ENCODE assay signal across 16 mouse cellular contexts in the genomic region with DNA sequence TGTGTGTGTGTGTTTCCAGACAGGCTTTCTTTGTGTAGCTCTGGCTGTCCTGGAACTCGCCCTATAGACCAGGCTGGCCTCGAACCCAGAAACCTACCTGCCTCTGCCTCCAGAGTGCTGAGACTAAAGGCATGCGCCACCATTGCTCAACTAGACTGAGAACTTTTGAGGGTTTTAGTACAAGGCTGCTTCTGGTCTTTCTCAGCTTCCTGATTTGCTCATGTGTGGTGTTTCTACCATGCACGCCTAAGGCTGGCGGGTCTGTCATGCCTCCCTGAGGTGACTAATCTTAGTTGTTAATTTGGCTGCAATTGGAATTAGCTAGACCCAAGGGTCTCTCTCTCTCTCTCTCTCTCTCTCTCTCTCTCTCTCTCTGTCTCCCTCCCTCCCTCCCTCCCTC.
A peak's percentile ranks its signal among the peaks of the same experiment; 100 is the strongest.
DNase-seq lines count a peak whose midpoint lies in the region; ATAC-seq and TF ChIP-seq lines count a peak whose summit lies in the region.
"Had no signal": no experiment of that assay in that cellular context is flagged by ENCODE, and none has a peak within 500 bp of the region (broad histone marks: within the 10 kb centered on the region; RNA-seq: fewer than 3 reads in every experiment).

No protein-coding gene starts in this region.

- no peaks in the 10 kb centered on the region for H3K79me2 ChIP-seq in MEL (ENCODE audit: control insufficient read depth, insufficient read depth, low read length, poor library complexity)

- no peak for DNase-seq in thymus, adult 2 months
- no peak for DNase-seq in thymus, postnatal 0 days (ENCODE audit: low spot score)
- peak; percentile 65 for DNase-seq in MEL (ENCODE audit: low read depth, low spot score)
- DNase-seq in left cerebral cortex, adult 8-10 months (ENCODE audit: low spot score in 2 of 2), result no peak
- no peak for DNase-seq in adrenal gland, postnatal 10 days
- DNase-seq: adrenal gland, adult 8-10 months; cerebellum, adult 9-11 months; cerebellum, postnatal 36 days; gastrocnemius, postnatal 14 days; heart, postnatal 36 days had no signal

- peak overlapping the region; percentile 99 for H3K27ac ChIP-seq in thymus, adult 2 months (ENCODE audit: control insufficient read depth, insufficient read depth, low read length)
- peak overlapping the region; percentile 99 for H3K27ac ChIP-seq in MEL (ENCODE audit: control insufficient read depth, low read depth, low read length)
- H3K27ac ChIP-seq: embryonic facial prominence, embryonic 13.5 days; forebrain, embryonic 12.5 days; heart, embryonic 13.5 days; hindbrain, embryonic 15.5 days had no signal

- peaks cover 62% of the 10 kb centered on the region for H3K4me1 ChIP-seq in thymus, adult 2 months (replicated peaks; ENCODE audit: control insufficient read depth, insufficient read depth, low read length)
- H3K4me1 ChIP-seq in MEL (ENCODE audit: control insufficient read depth in 1 of 2, insufficient read depth in 2 of 2, low read length in 2 of 2), result peaks cover 19 to 52% of the 10 kb centered on the region in 2 experiments
- H3K4me1 ChIP-seq: embryonic facial prominence, embryonic 13.5 days; forebrain, embryonic 12.5 days; heart, embryonic 13.5 days had no signal

- ATAC-seq in granulocyte monocyte progenitor cell, adult 5-6 weeks (replicated peaks; ENCODE audit: poor library complexity, severe bottlenecking), result peak; percentile 45

- H3K9me3 ChIP-seq in MEL (replicated peaks; ENCODE audit: insufficient read depth, low read length), result no peaks in the 10 kb centered on the region
- H3K9me3 ChIP-seq: embryonic facial prominence, embryonic 13.5 days; forebrain, embryonic 12.5 days; heart, embryonic 13.5 days; hindbrain, embryonic 15.5 days had no signal

- TF ChIP-seq POLR2A in thymus, adult 2 months (IDR thresholded peaks at IDR 0.05; ENCODE audit: control insufficient read depth, extremely low read depth, insufficient read depth, low read length, poor library complexity), result no peak
- no peak for TF ChIP-seq POLR2A in MEL (IDR thresholded peaks at IDR 0.05; ENCODE audit: control insufficient read depth in 1 of 2, insufficient read depth in 1 of 2, low read depth in 1 of 2, low read length in 2 of 2, poor library complexity in 1 of 2)

- H3K27me3 ChIP-seq in thymus, adult 2 months (ENCODE audit: control insufficient read depth, insufficient read depth, low read length), result no peaks in the 10 kb centered on the region
- no peaks in the 10 kb centered on the region for H3K27me3 ChIP-seq in MEL (ENCODE audit: control insufficient read depth in 1 of 2, insufficient read depth in 2 of 2, low read length in 2 of 2)

- TF ChIP-seq RAD21 in MEL (IDR thresholded peaks at IDR 0.05; ENCODE audit: low read depth, low read length), result no peak

- no peak overlapping the region for H3K4me3 ChIP-seq in thymus, adult 2 months (ENCODE audit: control insufficient read depth, insufficient read depth, low read length)
- peak overlapping the region; percentile 43 to 64 for H3K4me3 ChIP-seq in MEL (ENCODE audit: control insufficient read depth in 1 of 2, insufficient read depth in 1 of 2, low read depth in 2 of 2, low read length in 2 of 2)
- H3K4me3 ChIP-seq: embryonic facial prominence, embryonic 13.5 days; forebrain, embryonic 12.5 days; heart, embryonic 13.5 days; hindbrain, embryonic 15.5 days had no signal

- no peaks in the 10 kb centered on the region for H3K36me3 ChIP-seq in thymus, adult 2 months (ENCODE audit: control insufficient read depth, insufficient read depth, low read length)
- peaks cover 0 to 39% of the 10 kb centered on the region in 2 experiments; a peak in 2 of 4 replicates for H3K36me3 ChIP-seq in MEL (ENCODE audit: control insufficient read depth in 1 of 2, insufficient read depth in 2 of 2, low read length in 2 of 2)
- H3K36me3 ChIP-seq: embryonic facial prominence, embryonic 13.5 days; forebrain, embryonic 12.5 days; heart, embryonic 13.5 days; hindbrain, embryonic 15.5 days had no signal

- TF ChIP-seq CTCF in thymus, adult 2 months (IDR thresholded peaks at IDR 0.05; ENCODE audit: borderline replicate concordance, control insufficient read depth, extremely low read depth, insufficient read depth, low read length, poor library complexity), result no peak
- no peak for TF ChIP-seq CTCF in MEL (IDR thresholded peaks at IDR 0.05 in 2 of 3, conservative IDR thresholded peaks at IDR 0.05 in 1 of 3; ENCODE audit: control insufficient read depth in 1 of 3, insufficient read depth in 1 of 3, low read depth in 2 of 3, low read length in 3 of 3, poor library complexity in 1 of 3, severe bottlenecking in 1 of 3)

- TF ChIP-seq EP300 in MEL (IDR thresholded peaks at IDR 0.05; ENCODE audit: low read depth in 1 of 2, low read length in 2 of 2), result no peak

- WGBS in thymus, adult 2 months, result 66% methylated on average over 5 of the region's 5 CpGs

- peak overlapping the region; percentile 73 for H3K9ac ChIP-seq in MEL (ENCODE audit: control insufficient read depth, low read depth, low read length, poor library complexity, severe bottlenecking)
- H3K9ac ChIP-seq: embryonic facial prominence, embryonic 13.5 days; forebrain, embryonic 12.5 days; forebrain, postnatal 0 days; heart, embryonic 13.5 days; hindbrain, embryonic 15.5 days had no signal

TF ChIP-seq in MEL, 35 proteins besides CTCF, POLR2A, EP300 and RAD21:
- TF ChIP-seq TCF12 (IDR thresholded peaks at IDR 0.05; ENCODE audit: low read depth, low read length) (no peak), MAX (IDR thresholded peaks at IDR 0.05; ENCODE audit: low read length) (0 out of 2 replicates have a peak, but pooled peaks have one; percentile 21), SIN3A (IDR thresholded peaks at IDR 0.05; ENCODE audit: low read length) (peak; percentile 40; the same call in 1 of the 2 replicates), MXI1 (IDR thresholded peaks at IDR 0.05; ENCODE audit: low read depth, low read length) (peak; percentile 56), TAL1 (IDR thresholded peaks at IDR 0.05; ENCODE audit: low read length) (no peak), GATA1 (IDR thresholded peaks at IDR 0.05; ENCODE audit: low read depth, low read length) (no peak), TBP (IDR thresholded peaks at IDR 0.05; ENCODE audit: low read depth, low read length) (peak; percentile 82), JUND (IDR thresholded peaks at IDR 0.05; ENCODE audit: low read depth, low read length) (no peak)
